Mouse (Mus musculus): Measurements from ENCODE around the gene Klhdc8a.
A peak's percentile ranks its signal among the peaks of the same experiment; 100 is the strongest.

Klhdc8a gene

DNA sequence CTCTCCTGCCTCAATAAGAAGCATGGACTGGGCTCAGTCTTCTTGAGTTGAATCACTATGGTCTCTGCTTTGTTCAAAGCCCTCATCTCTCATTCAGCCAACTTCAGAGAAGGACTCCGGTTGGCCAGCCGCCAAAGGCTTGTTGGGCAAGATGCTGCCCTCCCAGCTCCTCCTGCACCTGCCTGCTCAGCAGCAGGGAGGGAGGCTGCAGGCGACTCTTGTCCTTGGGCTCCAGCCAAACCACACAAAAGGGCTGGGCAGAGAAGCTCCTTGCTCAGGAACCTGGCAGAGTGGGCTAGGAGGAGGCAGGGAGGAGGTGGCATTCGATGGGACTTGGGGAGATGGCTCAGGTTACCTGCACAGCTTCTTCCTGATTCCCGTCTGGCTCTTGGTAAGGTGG is 20.8 kb downstream of the Klhdc8a start:
- peak; percentile 78 for DNase-seq

GRCm38 (mm10) chr1:132321821-132322580 is 23.6 kb downstream of the Klhdc8a start:
- DNase-seq, result no peak

DNA sequence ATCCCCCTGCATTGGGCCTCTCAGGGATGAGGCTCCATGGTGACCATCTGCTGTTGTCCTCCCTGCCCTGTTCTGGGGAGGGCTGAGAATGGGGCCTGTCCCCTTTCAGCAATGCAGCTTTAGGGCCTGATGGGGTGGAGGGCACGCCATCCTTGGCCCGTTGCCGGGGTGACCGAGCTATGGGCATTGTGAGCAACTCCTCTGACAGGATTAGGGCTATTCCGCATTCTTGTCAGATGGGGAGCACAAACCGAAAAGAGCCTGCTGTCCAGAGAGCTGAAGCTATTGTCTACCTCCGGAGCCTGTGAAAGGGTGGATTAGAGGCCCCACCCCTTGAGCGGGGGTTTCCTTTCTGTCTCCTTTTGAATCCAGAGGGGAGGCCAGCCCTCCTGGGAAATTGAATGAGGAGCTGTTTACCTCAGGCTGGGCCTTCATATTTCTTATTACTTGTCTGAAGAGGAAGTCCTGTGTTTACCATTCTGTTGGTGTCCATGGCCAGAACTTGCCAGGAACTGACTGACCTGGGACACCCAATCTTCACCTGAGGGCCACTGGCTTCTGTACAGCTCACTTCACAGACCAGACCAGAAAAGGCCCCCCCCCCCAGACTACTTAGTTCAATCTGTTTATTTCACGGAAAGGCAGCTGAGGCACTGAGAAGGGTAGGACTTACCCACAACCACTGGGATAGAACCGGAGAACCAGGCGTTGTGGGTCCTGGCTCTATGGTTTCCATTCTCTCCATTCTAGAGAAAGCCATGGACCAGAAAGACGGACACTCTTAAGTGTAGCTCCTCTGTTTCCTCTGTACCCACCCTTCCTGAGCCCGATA is 24.5 kb downstream of the Klhdc8a start:
- DNase-seq, result no peak

DNA sequence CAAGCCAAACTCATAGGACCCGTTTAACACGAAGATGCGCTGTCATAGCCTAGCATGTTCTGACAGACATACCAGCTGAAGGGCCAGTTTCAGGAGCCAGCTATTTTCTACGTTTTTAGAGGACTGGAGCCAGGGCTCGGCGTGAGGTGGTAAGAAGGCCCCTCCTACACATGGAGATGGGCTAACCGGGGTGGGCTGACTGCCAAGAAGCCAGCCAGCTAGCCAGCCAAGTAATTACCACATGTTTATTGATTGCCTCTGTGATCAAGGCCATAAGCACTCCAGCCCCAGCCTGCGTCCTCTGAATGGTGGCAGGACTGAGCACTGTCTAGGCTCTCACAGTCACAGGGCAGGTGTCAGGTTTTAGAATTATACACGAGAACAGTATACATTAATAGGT is 28.4 kb downstream of the Klhdc8a start:
- DNase-seq, result no peak

- no peak for DNase-seq
Measured at GRCm38 (mm10) chr1:132327477-132327876, 29.1 kb downstream of the Klhdc8a start.

- no peak for DNase-seq
Measured at GRCm38 (mm10) chr1:132328565-132328964, 30.1 kb downstream of the Klhdc8a start.

- no peak for DNase-seq
Measured at GRCm38 (mm10) chr1:132329656-132330055, 31.2 kb downstream of the Klhdc8a start.

GRCm38 (mm10) chr1:132330397-132330796 is 32.0 kb downstream of the Klhdc8a start:
- DNase-seq, result peak; percentile 67

- DNase-seq, result no peak
Measured at GRCm38 (mm10) chr1:132331283-132331682, 32.9 kb downstream of the Klhdc8a start.

DNA sequence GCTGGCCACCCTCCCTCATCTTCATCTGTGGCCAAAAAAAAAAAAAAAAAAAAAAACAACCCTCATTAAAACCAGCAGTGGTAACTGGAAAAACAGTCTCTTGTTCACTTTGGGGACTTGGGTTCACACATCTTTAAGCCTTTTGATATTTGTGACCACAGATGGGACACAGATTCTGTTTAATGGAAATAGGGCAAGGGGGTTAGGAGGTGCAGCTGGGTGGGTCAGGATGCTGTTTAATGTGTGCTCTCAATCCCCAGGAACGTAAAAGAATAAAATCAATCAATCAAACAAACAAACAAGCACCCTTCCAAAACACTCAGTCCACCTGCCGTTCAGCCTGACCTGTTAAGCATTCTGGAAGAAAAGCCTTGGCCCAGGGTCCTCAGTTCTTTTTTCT is 34.8 kb downstream of the Klhdc8a start:
- DNase-seq, result no peak

- no peak for DNase-seq
Measured at GRCm38 (mm10) chr1:132333675-132334141, 35.3 kb downstream of the Klhdc8a start.

DNA sequence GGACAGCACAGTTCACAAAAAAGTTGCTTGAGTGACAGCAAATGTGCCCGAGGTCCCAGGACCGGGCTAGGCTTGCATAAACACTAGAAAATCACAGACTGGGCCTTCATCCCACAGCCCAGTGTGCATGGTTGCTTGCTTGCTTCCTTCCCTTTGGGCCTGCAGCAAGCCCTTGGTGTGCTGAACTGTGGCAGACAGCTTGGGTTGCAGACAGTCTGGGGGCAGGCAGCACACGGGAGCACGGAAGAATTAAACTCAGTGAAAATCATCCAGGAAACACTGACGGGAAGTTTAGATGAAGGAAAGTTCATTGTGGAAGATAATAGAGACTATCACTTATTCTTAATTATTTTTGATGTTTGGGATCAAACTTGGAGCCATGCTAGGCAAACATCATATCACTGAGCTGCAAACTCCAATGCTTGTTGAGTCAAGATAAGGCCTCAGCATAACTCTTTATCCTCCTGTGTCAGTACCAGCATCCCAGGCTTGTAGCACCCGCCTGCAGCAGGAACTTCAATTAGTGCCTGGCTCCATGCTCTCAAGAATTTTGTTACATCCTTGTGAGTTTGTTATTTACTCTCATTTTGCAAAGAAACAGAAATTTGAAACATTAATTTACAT is 35.9 kb downstream of the Klhdc8a start:
- no peak for DNase-seq

DNA sequence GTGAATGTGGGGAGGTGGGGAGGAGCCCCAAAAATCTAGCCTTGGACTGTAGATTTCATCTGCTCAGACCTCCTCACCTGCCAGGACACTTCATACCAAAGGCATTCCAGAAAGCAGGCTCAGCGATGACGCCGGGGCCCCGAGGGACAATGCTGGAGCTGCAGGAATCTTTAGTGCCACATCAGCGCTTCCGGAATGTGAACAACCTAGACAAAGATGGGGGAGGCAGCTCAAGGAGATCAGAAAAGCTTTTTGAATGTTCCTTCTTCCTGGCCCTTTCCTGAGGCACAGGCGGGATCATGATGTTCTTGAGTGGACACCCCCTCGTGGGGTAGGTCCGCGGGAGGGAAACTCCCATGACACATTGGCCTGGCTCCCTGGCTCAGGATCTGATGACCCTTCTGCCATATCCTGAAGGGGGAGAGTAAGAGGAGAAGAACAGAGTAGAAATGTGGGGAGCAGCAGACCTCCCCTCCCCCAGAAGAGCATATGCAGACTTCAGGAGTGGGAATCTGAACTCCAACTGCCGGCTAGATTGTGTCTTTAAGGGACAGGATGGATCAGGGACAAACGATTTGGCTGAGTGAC is 37.0 kb downstream of the Klhdc8a start:
- no peak for DNase-seq

DNA sequence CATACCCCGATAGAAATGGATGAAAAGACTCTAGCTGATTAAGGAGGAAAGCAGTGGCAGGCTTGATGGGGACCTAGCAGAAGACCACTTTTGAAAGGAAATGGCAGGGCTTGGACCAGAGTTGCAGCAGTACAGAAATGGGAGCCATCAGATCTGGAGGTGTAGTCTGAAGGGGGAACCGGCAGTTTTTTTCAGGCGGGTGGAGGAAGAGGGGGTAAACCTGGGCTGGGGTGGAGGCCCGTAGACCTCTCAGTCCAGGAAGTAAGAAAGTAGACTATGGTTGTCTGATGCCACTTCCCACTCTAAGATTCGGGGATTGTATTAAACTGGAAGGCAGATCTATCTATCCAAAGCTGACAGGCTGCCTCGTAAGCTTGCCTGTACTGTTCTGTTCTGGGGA is 38.5 kb downstream of the Klhdc8a start:
- no peak for DNase-seq

GRCm38 (mm10) chr1:132338027-132338660 is 39.7 kb downstream of the Klhdc8a start:
- DNase-seq, result no peak

GRCm38 (mm10) chr1:132341731-132342501 is 43.5 kb downstream of the Klhdc8a start:
- DNase-seq, result no peak

DNA sequence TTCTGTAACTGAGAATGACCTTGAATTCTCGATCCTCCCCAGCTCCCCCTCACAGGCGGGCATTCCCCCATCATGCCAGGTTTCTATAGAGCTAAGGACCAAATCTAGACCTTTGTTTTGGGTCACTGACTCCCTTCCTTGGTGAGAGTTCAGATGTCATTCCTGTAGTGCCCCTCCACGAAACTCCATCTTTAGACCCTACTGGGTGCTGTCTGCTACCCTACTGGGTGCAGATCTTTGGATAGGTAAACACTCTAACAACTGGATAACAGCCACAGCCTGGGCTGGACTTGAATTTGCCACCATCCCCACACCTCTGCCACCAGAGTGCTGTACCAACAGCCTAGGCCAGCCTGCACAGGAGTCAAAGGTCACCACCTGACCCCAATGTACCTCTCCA is 44.1 kb downstream of the Klhdc8a start:
- no peak for DNase-seq

DNA sequence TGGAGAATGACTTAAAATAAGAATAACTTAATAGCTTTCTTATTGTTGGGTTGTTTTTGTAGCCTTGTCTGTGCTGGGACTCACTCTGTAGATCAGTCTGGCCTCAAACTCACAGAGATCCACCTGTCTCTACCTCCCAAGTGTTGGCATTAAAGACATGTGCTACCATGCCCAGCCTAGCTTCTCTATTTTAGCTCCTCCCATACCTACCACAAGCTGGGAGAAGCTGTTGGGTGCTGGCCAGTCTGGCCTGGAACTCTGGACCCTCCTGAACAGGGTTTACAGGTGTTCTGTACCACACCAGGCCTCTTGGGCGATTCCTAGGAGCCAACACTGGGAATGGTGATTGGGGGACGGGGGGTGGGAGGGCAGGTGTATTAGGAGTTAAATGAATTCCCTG is 44.8 kb downstream of the Klhdc8a start:
- DNase-seq, result no peak

GRCm38 (mm10) chr1:132343656-132344055 is 45.2 kb downstream of the Klhdc8a start:
- DNase-seq, result no peak

GRCm38 (mm10) chr1:132345514-132345913 is 47.1 kb downstream of the Klhdc8a start:
- no peak for DNase-seq

DNA sequence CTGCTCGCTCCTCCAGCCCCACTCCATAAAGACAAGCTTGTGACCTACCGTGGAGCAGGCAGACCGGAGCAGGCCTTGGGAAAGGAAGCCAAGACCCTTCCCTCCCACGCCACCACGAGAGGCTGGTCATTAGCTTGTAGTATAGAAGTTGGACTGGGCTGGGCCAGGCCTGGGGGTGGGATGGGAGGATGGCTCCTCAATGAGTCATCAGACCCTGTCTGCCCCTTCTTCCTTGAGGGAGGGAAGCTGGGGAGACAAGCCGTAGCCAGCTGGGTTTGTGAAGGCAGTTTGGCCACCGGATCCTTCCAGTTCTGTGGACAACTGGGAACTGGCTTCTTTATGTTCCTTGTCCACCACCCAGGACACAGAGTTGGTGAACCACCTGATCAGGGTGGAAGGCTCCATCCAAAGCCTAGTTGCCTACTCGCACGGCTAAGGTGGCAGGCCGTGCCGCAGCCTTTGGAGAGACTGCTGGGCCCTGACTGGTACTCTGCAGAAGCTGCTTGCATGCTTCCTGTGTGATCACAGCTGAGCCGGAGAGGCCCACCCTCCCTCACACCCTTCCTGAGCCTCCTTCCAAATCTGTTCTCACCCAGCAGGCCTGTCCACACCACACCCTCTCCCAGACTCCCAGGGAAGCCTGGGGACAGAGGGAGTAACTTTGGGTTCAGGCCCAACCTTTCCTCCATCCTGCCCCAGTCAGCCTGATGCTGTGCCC is 47.9 kb downstream of the Klhdc8a start:
- DNase-seq, result no peak
